Mouse (Mus musculus): ENCODE measurements around the gene Fkbp4. TPM values are rescaled to one million over a fixed set of nuclear protein-coding genes. Genes with fewer than 3 reads are reported as not detected.
A peak's percentile ranks its signal among the peaks of the same experiment; 100 is the strongest.

The Fkbp4 gene
- polyA plus RNA-seq, 1 experiment from 2014 or later = 180 TPM

DNA sequence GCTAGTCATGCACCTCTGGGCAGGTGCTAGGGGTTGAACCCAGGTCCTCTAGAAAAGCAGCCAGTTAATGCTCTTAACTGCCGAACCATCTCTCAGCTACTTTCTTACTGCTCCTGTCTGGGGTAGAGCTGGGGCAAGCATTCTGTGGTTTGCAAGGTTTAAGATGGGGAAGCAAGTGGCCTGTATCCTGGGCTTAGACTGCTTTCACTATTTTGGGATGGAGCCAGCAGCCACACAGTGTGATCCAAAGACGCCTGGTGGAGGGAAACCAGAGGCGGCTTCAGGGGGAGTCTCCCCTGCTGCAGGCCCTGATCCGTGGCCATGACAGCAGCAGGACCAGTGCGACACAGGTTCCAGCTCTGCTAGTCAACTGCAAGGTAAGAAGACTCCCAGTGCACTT, 33.8 kb downstream of the Fkbp4 start:
- ATAC-seq (ENCODE audit: low FRiP score, low TSS enrichment) (no peak), DNase-seq (ENCODE audit: low spot score) (no peak)
- no peak overlapping the region for H3K4me2 ChIP-seq (replicated peaks; ENCODE audit: low read depth)
- H3K9ac ChIP-seq (ENCODE audit: low read length) = no peak overlapping the region
- peaks cover 3% of the 10 kb centered on the region; the same call in 1 of the 2 replicates for H3K36me3 ChIP-seq (ENCODE audit: control insufficient read depth, insufficient read depth, low read length)
- no peaks in the 10 kb centered on the region for H3K9me3 ChIP-seq (ENCODE audit: control insufficient read depth, low read length)
- H3K27me3 ChIP-seq (ENCODE audit: control insufficient read depth, insufficient read depth, low read length) = no peaks in the 10 kb centered on the region
- no peak overlapping the region for H3K27ac ChIP-seq (replicated peaks)
- no peak overlapping the region for H3K4me3 ChIP-seq (ENCODE audit: low read depth, low read length)
- 59% methylated on average over 5 of the region's 5 CpGs for WGBS
- TF ChIP-seq CTCF (IDR thresholded peaks at IDR 0.05; ENCODE audit: low read depth) (no peak), EP300 (optimal IDR thresholded peaks at IDR 0.05) (no peak)
- H3K4me1 ChIP-seq (replicated peaks; ENCODE audit: control insufficient read depth, insufficient read depth) = peaks cover 3% of the 10 kb centered on the region; the same call in 1 of the 2 replicates

DNA sequence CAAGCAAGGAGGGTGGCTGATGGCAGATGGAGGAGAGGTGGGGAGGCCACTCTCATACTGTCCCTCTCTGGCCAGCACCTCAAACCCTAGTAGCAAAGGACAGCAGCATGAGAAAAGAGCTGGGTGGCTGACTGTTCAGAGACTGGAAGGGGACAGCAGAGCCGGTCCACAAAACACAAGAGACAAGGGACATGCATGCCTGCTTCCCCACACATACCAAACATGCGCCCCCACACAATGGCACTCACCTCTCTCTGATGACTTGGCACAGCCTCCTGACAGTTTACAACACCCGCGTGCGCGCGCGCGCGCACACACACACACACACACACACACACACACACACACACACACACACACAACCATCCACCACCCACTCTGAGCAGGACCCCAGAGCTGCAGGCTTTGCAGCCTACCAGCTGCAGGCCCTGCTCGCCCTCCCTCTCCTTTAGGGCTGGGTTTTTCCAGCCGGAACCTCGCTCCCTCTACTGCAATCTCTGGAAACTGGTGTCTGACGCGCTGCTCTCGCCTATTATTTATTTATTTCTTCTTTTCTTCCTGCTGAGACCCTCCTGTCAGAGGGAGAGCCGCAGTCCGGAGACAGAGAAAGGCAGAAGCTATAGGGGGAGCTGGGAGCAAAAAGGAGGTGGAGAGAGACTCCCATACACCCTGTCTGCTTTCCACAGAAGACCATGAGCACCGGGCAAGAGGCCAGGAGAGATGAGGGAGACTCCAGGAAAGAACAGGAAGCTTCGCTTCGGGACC, 38.9 kb downstream of the Fkbp4 start:
- Histone ChIP-seq H3K4me2 (replicated peaks; ENCODE audit: low read depth) (peak overlapping the region; percentile 51), H3K27ac (replicated peaks) (no peak overlapping the region), H3K9me3 (ENCODE audit: control insufficient read depth, low read length) (no peaks in the 10 kb centered on the region), H3K9ac (ENCODE audit: low read length) (peak overlapping the region; percentile 43; the same call in 1 of the 2 replicates), H3K27me3 (ENCODE audit: control insufficient read depth, insufficient read depth, low read length) (no peaks in the 10 kb centered on the region), H3K36me3 (ENCODE audit: control insufficient read depth, insufficient read depth, low read length) (no peaks in the 10 kb centered on the region), H3K4me3 (ENCODE audit: low read depth, low read length) (peak overlapping the region; percentile 14), H3K4me1 (replicated peaks; ENCODE audit: control insufficient read depth, insufficient read depth) (peaks cover 3% of the 10 kb centered on the region; the same call in 1 of the 2 replicates)
- 20% methylated on average over 21 of the region's 21 CpGs for WGBS
- DNase-seq (ENCODE audit: low spot score) (peak; percentile 34), ATAC-seq (ENCODE audit: low FRiP score, low TSS enrichment) (peak; percentile 53; the same call in 1 of the 2 replicates)
- TF ChIP-seq CTCF (IDR thresholded peaks at IDR 0.05; ENCODE audit: low read depth) = no peak
- TF ChIP-seq EP300 (optimal IDR thresholded peaks at IDR 0.05) = no peak

DNA sequence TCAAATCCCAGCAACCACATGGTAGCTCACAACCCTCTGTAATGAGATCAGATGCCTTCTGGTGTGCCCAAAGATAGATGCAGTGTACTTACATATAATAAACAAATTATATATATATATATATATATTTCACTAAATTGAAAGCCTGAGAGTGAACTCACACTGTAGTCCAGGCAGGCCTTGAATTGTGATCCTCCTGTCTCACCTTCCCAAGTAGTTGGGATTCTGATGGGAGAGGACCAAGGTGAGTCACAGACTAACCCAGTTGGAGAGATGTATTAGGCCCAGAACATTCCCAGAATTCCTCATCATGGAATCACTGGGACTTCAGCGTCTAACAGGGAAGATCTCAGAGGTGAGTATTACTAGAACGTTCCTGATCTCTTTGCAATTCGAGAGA, 39.5 kb downstream of the Fkbp4 start, which contains the start of gene Nrip2:
TSS of gene Nrip2 (plus strand) at position 301 of the 400 bp plus-strand sequence.
- Histone ChIP-seq H3K4me1 (replicated peaks; ENCODE audit: control insufficient read depth, insufficient read depth) (peaks cover 3% of the 10 kb centered on the region; the same call in 1 of the 2 replicates), H3K4me2 (replicated peaks; ENCODE audit: low read depth) (peak within 1 kb of the TSS; percentile 51), H3K9ac (ENCODE audit: low read length) (peak within 1 kb of the TSS; percentile 43; the same call in 1 of the 2 replicates), H3K36me3 (ENCODE audit: control insufficient read depth, insufficient read depth, low read length) (no peaks in the 10 kb centered on the region), H3K9me3 (ENCODE audit: control insufficient read depth, low read length) (no peaks in the 10 kb centered on the region), H3K27ac (replicated peaks) (no peak within 1 kb of the TSS), H3K4me3 (ENCODE audit: low read depth, low read length) (peak within 1 kb of the TSS; percentile 14), H3K27me3 (ENCODE audit: control insufficient read depth, insufficient read depth, low read length) (no peaks in the 10 kb centered on the region)
- ATAC-seq (ENCODE audit: low FRiP score, low TSS enrichment) (no peak), DNase-seq (ENCODE audit: low spot score) (no peak)
- TF ChIP-seq EP300 (optimal IDR thresholded peaks at IDR 0.05) (no peak), CTCF (IDR thresholded peaks at IDR 0.05; ENCODE audit: low read depth) (no peak)
- 60% methylated on average over 3 of the region's 3 CpGs for WGBS

DNA sequence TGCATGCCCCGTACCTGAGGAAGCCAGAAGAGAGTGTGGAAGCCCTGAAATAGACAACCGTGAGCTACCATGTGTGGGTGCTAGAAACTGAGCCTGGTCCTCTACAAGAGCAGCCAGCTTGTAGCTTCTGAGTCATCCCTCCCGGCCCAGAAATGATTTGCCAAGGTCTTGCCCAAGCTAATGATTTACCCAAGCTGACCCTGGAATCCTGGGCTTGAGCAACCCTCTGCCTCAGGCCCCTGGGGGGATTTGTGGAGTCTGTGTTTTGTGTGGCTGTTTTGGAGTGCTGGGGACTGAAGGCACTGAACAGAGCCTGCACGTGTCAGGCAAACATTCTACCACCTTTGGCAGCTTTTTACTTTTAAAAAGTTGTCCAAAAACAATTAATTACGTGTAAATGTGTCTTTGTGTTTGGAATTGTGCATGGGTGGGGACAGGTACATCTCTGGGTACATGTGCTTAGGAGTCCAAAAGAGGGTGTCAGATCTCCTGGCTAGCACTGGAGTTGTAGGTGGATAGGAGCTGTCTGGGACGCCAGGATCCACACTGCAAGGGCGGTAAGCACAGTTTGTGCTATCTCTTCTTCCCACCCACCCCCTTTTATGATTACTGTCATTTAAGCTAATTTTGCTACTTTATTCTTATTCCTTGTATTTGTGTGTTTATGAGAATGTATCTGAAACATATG, 40.8 kb downstream of the Fkbp4 start:
- WGBS = 64% methylated on average over 7 of the region's 7 CpGs

DNA sequence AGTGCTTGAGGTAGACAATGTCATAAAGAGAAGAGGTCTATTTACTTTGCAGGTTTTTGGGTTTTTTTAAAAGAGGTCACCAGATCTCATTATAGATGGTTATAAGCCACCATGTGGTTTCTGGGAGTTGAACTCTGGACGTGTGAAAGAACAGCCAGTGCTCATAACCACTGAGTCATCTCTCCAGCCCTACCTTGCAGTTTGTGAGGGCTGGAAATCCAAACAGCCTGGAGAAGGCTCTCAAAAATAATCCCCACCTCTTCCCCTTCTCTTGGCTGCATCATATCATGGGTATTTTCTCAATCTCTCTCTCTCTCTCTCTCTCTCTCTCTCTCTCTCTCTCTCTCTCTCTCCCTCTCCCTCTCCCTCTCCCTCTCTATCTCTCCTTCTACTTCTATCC, 47.8 kb downstream of the Fkbp4 start:
- TF ChIP-seq EP300 (optimal IDR thresholded peaks at IDR 0.05) (no peak), CTCF (IDR thresholded peaks at IDR 0.05; ENCODE audit: low read depth) (no peak)
- WGBS = 27% methylated on average over 1 of the region's 1 CpGs
- Histone ChIP-seq H3K36me3 (ENCODE audit: control insufficient read depth, insufficient read depth, low read length) (no peaks in the 10 kb centered on the region), H3K27me3 (ENCODE audit: control insufficient read depth, insufficient read depth, low read length) (no peaks in the 10 kb centered on the region), H3K27ac (replicated peaks) (no peak overlapping the region), H3K9me3 (ENCODE audit: control insufficient read depth, low read length) (no peaks in the 10 kb centered on the region), H3K4me3 (ENCODE audit: low read depth, low read length) (no peak overlapping the region), H3K4me2 (replicated peaks; ENCODE audit: low read depth) (no peak overlapping the region), H3K4me1 (replicated peaks; ENCODE audit: control insufficient read depth, insufficient read depth) (no peaks in the 10 kb centered on the region), H3K9ac (ENCODE audit: low read length) (no peak overlapping the region)
- DNase-seq (ENCODE audit: low spot score) = no peak
- no peak for ATAC-seq (ENCODE audit: low FRiP score, low TSS enrichment)

More for the DNA sequence above, 40.8 kb downstream of the Fkbp4 start:
- Histone ChIP-seq H3K9me3 (ENCODE audit: control insufficient read depth, low read length) (no peaks in the 10 kb centered on the region), H3K4me1 (replicated peaks; ENCODE audit: control insufficient read depth, insufficient read depth) (peaks cover 3% of the 10 kb centered on the region; the same call in 1 of the 2 replicates), H3K4me3 (ENCODE audit: low read depth, low read length) (no peak overlapping the region), H3K36me3 (ENCODE audit: control insufficient read depth, insufficient read depth, low read length) (no peaks in the 10 kb centered on the region), H3K27me3 (ENCODE audit: control insufficient read depth, insufficient read depth, low read length) (no peaks in the 10 kb centered on the region), H3K4me2 (replicated peaks; ENCODE audit: low read depth) (no peak overlapping the region), H3K9ac (ENCODE audit: low read length) (no peak overlapping the region), H3K27ac (replicated peaks) (no peak overlapping the region)
- DNase-seq (ENCODE audit: low spot score) (no peak), ATAC-seq (ENCODE audit: low FRiP score, low TSS enrichment) (no peak)
- TF ChIP-seq CTCF (IDR thresholded peaks at IDR 0.05; ENCODE audit: low read depth) = no peak
- no peak for TF ChIP-seq EP300 (optimal IDR thresholded peaks at IDR 0.05)
